Mouse (Mus musculus): ENCODE data around the gene Hsd17b7.

DNA sequence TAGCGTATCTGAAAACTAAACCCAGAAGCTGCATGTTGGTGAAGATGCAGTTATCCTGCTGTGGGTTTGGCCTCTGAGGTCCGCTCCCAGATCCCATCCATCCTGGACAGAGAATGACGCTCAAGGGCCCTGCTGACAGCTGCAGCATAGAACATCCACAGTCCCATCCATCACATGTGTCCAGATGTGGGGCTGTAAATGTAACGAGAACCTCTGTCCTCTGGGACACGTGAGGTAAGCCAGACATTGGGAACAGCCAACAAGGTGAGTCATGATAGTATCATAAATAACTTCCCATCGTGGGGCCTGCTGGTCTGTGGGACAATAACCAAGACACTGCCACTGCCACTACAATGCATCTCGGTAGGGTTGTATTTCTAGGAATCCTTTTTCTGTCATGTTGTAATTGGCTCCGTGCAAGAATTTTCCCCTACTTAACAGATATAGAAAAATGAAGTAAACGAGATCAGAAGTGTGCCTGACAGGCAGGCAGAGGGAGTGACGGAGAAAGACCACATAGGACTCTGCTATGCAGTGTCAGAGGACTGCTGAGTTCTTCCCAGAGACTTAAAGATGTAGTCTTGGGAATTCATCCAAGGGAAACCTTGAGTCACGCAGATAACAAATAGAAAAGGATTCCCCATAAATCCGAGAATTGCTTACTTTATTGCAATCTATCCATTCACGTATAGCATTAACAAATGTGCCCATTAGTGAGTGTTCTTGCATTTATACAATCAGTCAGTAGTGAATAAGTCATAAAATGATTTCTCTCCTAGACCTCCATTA is 39.6 kb upstream of the Hsd17b7 start:
- TF ChIP-seq GATA1 (IDR thresholded peaks at IDR 0.05; ENCODE audit: borderline replicate concordance, low read length) (no peak), FLI1 (IDR thresholded peaks at IDR 0.05; ENCODE audit: low read length) (no peak)

All from megakaryocyte, embryonic 14.5 days (primary cell).